Mouse (Mus musculus): ENCODE data around the gene Nfic. TPM values are rescaled to one million over a fixed set of nuclear protein-coding genes. Genes with fewer than 3 reads are reported as not detected.

Gene Nfic
- total and polyA plus RNA-seq, 3 experiments: 2.0 to 9.7 TPM; not detected in 1

DNA sequence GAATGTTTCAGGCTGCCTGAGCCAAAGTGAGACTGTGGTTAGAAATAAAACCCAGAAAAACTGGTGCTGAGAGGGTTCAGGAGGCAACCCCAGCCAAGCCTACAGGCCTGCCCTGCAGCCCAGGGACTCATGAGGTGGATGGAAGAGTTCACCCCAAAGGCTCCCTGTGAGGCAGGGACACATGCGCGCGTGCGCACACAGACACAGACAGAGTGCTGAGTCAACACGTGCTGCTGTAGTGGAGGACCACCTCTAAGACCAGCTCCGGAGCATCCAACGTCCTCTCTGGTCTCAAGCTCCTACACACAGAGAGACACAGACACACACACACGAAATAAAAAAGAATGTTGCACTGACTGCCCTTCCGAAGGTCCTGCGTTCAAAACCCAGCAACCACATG, 80.1 kb downstream of the Nfic start:
- peaks cover 5 to 25% of the 10 kb centered on the region in 2 experiments for H3K36me3 ChIP-seq (ENCODE audit: control insufficient read depth in 1 of 2, insufficient read depth in 2 of 2, low read length in 2 of 2)
- no peak overlapping the region for H3K4me3 ChIP-seq (ENCODE audit: control insufficient read depth in 1 of 2, insufficient read depth in 1 of 2, low read depth in 2 of 2, low read length in 2 of 2)
- DNase-seq (ENCODE audit: low read depth, low spot score): no peak
- no peaks in the 10 kb centered on the region for H3K9me3 ChIP-seq (replicated peaks; ENCODE audit: insufficient read depth, low read length)
- H3K79me2 ChIP-seq (ENCODE audit: control insufficient read depth, insufficient read depth, low read length, poor library complexity): peaks cover 35% of the 10 kb centered on the region
- no peak overlapping the region for H3K9ac ChIP-seq (ENCODE audit: control insufficient read depth, low read depth, low read length, poor library complexity, severe bottlenecking)
- H3K27me3 ChIP-seq (ENCODE audit: control insufficient read depth in 1 of 2, insufficient read depth in 2 of 2, low read length in 2 of 2): no peaks in the 10 kb centered on the region
- peaks cover 18 to 27% of the 10 kb centered on the region in 2 experiments for H3K4me1 ChIP-seq (ENCODE audit: control insufficient read depth in 1 of 2, insufficient read depth in 2 of 2, low read length in 2 of 2)
- no peak overlapping the region for H3K27ac ChIP-seq (ENCODE audit: control insufficient read depth, low read depth, low read length)
- TF ChIP-seq ELF1 (IDR thresholded peaks at IDR 0.05; ENCODE audit: low read depth, low read length) (no peak), KAT2A (conservative IDR thresholded peaks at IDR 0.05; ENCODE audit: low read depth, low read length) (no peak), MYC (IDR thresholded peaks at IDR 0.05; ENCODE audit: low read depth, low read length) (no peak), CTCF (IDR thresholded peaks at IDR 0.05 in 2 of 3, conservative IDR thresholded peaks at IDR 0.05 in 1 of 3; ENCODE audit: control insufficient read depth in 1 of 3, insufficient read depth in 1 of 3, low read depth in 2 of 3, low read length in 3 of 3, poor library complexity in 1 of 3, severe bottlenecking in 1 of 3) (no peak), TBP (IDR thresholded peaks at IDR 0.05; ENCODE audit: low read depth, low read length) (no peak), MAX (IDR thresholded peaks at IDR 0.05; ENCODE audit: low read length) (no peak), POLR2AphosphoS2 (IDR thresholded peaks at IDR 0.05; ENCODE audit: low read length) (no peak), GATA1 (IDR thresholded peaks at IDR 0.05; ENCODE audit: low read depth, low read length) (no peak), MAFK (IDR thresholded peaks at IDR 0.05; ENCODE audit: borderline replicate concordance, low read depth, low read length) (no peak), HCFC1 (IDR thresholded peaks at IDR 0.05; ENCODE audit: low read depth, low read length) (no peak), NELFE (IDR thresholded peaks at IDR 0.05; ENCODE audit: low read depth, low read length) (no peak), USF2 (IDR thresholded peaks at IDR 0.05; ENCODE audit: borderline replicate concordance in 1 of 2, insufficient read depth in 1 of 2, low read depth in 1 of 2, low read length in 2 of 2) (no peak), SIN3A (IDR thresholded peaks at IDR 0.05; ENCODE audit: low read length) (no peak), RCOR1 (IDR thresholded peaks at IDR 0.05; ENCODE audit: low read depth, low read length) (no peak)

DNA sequence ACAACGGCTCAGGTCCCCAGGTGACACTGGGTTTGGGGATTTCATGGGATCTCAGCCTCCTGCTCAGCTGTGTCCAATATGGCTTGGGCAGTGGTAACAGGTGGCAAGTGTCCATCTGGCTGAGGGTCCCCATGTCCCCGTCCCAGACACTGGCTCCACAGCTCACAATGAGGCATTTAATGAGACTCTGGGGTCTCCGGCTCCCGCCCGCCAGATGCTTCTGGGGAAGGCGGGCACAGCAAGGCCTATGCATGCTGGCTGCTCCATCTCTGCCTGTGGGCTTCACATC, 88.3 kb downstream of the Nfic start:
- no peaks in the 10 kb centered on the region for H3K27me3 ChIP-seq (ENCODE audit: control insufficient read depth in 1 of 2, insufficient read depth in 2 of 2, low read length in 2 of 2)
- no peaks in the 10 kb centered on the region for H3K79me2 ChIP-seq (ENCODE audit: control insufficient read depth, insufficient read depth, low read length, poor library complexity)
- H3K36me3 ChIP-seq (ENCODE audit: control insufficient read depth in 1 of 2, insufficient read depth in 2 of 2, low read length in 2 of 2): 0 out of 4 replicates have a peak, but pooled peaks cover 0 to 3% of the 10 kb centered on the region in 2 experiments
- H3K9ac ChIP-seq (ENCODE audit: control insufficient read depth, low read depth, low read length, poor library complexity, severe bottlenecking): no peak overlapping the region
- no peak for TF ChIP-seq POLR2A (IDR thresholded peaks at IDR 0.05; ENCODE audit: control insufficient read depth in 1 of 2, insufficient read depth in 1 of 2, low read depth in 1 of 2, low read length in 2 of 2, poor library complexity in 1 of 2)
- no peak for TF ChIP-seq NRF1 (IDR thresholded peaks at IDR 0.05; ENCODE audit: insufficient read depth, low read depth, low read length, poor library complexity, severe bottlenecking)
- TF ChIP-seq CHD2 (IDR thresholded peaks at IDR 0.05; ENCODE audit: low read length): no peak
- H3K4me3 ChIP-seq (ENCODE audit: control insufficient read depth in 1 of 2, insufficient read depth in 1 of 2, low read depth in 2 of 2, low read length in 2 of 2): no peak overlapping the region
- DNase-seq (ENCODE audit: low read depth, low spot score): no peak
- peaks cover 0 to 5% of the 10 kb centered on the region in 2 experiments; a peak in 1 of 4 replicates for H3K4me1 ChIP-seq (ENCODE audit: control insufficient read depth in 1 of 2, insufficient read depth in 2 of 2, low read length in 2 of 2)
- no peaks in the 10 kb centered on the region for H3K9me3 ChIP-seq (replicated peaks; ENCODE audit: insufficient read depth, low read length)
- no peak overlapping the region for H3K27ac ChIP-seq (ENCODE audit: control insufficient read depth, low read depth, low read length)

Measured in MEL (cell line).